Mouse (Mus musculus) neutrophil, adult 5-6 weeks (primary cell): Measurements from ENCODE around the gene Ndufc1. TPM values are rescaled to one million over a fixed set of nuclear protein-coding genes. Genes with fewer than 3 reads are reported as not detected.
"Not testable (repeated sequence)": the region's sequence is repeated elsewhere in the genome, so short reads cannot be mapped to it uniquely, and the experiment has no call there.

ENCODE experiments used
- ATAC-seq: fragments of 151-379, 151-347 bp; 2 replicates; pipeline ENCODE4 v1.8.0; 2017; ENCODE audit warnings: mild to moderate bottlenecking, moderate TSS enrichment; ENCODE audit not compliant: insufficient number of reproducible peaks, poor library complexity, low FRiP score, severe bottlenecking; ENCODE audit errors: extremely low read depth
- total RNA-seq: library from RNA; stranded (forward); fragments of 200-1000 nt; gene quantifications from 2 replicates; pipeline ENCODE4 v1.2.3, GENCODE M21; 2017

Ndufc1 gene
- total RNA-seq, 1 experiment from 2014 or later, result 17.5 TPM

GRCm38 (mm10) chr3:51375307-51376265 is 33.2 kb downstream of the Ndufc1 start:
- peak; percentile 72 for ATAC-seq

- no peak for ATAC-seq
Observed at GRCm38 (mm10) chr3:51373544-51373943, 35.2 kb downstream of the Ndufc1 start.

- no peak for ATAC-seq
Observed at GRCm38 (mm10) chr3:51372883-51373282, 35.9 kb downstream of the Ndufc1 start.

- no peak for ATAC-seq
Observed at GRCm38 (mm10) chr3:51371826-51372225, 37.0 kb downstream of the Ndufc1 start.

GRCm38 (mm10) chr3:51368011-51368410 is 40.8 kb downstream of the Ndufc1 start:
- no peak for ATAC-seq

GRCm38 (mm10) chr3:51366926-51367325 is 41.9 kb downstream of the Ndufc1 start:
- no peak for ATAC-seq

- no peak for ATAC-seq
Observed at GRCm38 (mm10) chr3:51365517-51365882, 43.3 kb downstream of the Ndufc1 start.

- peak; percentile 93 for ATAC-seq
Observed at GRCm38 (mm10) chr3:51364703-51365516, 43.9 kb downstream of the Ndufc1 start.

GRCm38 (mm10) chr3:51361066-51361465 is 47.7 kb downstream of the Ndufc1 start:
- no peak for ATAC-seq

GRCm38 (mm10) chr3:51359558-51360307 is 49.1 kb downstream of the Ndufc1 start:
- no peak for ATAC-seq

- ATAC-seq, result peak; percentile 60
Observed at GRCm38 (mm10) chr3:51358660-51359557, 49.9 kb downstream of the Ndufc1 start.

- ATAC-seq, result peak; percentile 37
Observed at GRCm38 (mm10) chr3:51358181-51358580, 50.6 kb downstream of the Ndufc1 start.

GRCm38 (mm10) chr3:51357624-51358023 is 51.2 kb downstream of the Ndufc1 start:
- no peak for ATAC-seq

- no peak for ATAC-seq
Observed at GRCm38 (mm10) chr3:51357078-51357477, 51.7 kb downstream of the Ndufc1 start.

GRCm38 (mm10) chr3:51354956-51355355 is 53.8 kb downstream of the Ndufc1 start:
- not testable (repeated sequence) for ATAC-seq
